Mouse (Mus musculus) frontal cortex, postnatal 36 days (tissue): ENCODE results near the gene Olfr1299.

Experiments
- DNase-seq, 2 experiments: peaks; one replicate each; pipeline ENCODE4 v3.0.0; 2022; ENCODE audit warnings: low spot score in 2 of 2

The Olfr1299 gene

DNA sequence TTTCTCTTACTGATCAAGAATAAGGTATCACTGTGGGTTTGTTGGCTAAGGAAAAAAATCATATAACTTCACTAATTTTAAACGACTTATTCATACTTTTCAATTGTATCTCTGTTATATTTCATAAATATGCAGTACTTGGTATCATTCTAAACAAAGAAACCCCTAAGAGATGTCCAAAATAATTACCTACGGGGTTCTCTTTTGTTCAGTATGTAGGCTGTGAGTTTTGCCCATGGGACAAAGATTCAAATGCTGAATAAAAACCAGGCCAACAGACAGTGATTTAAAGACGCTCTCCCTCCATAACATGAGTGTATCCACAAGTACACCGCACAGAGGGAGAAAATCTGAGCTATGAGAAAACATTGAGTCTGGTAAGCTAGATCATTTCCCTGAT is at the start of gene Olfr1299:
Olfr1299 (plus strand) TSS at position 301 of the 400 bp plus-strand sequence.
- DNase-seq: no peak

DNA sequence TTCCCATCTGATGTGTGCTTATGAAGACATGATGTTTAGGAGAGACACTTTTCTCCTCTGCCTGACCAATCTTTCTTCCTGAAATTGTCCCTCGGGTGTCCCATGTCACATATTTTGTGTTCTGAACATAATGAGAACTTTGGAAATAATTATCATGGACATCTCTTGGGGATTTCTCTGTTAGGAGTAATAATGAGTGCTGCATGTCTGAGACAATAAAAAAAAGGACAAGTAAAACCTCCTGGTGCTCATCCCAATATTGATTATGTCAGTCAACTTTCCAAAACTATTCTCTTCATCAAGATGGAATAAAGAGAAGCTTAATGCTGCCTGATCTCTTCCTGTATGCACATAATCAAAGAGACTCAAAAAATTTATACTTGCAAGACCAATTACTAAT is 34.8 kb upstream of the Olfr1299 start, which contains the start of gene Olfr1297:
Olfr1297 (minus strand) TSS at position 101 of the 400 bp plus-strand sequence.
- no peak for DNase-seq

DNA sequence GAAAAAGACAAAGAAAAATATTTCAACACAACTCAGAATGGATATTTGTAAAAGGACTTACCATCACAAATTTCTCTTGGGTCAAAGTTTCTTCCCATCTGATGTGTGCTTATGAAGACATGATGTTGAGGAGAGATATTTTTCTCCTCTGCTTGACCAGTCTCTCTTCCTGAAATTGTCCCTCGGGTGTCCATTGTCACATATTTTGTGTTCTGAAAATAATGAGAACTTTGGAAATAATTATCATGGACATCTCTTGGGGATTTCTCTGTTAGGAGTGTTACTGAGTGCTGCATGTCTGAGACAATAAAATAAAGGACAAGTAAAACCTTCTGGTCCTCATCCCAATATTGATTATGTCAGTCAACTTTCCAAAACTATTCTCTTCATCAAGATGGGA is 12.1 kb upstream of the Olfr1299 start, which contains the start of gene Olfr1298:
Olfr1298 (minus strand) TSS at position 101 of the 400 bp plus-strand sequence.
- DNase-seq: no peak
